Mouse (Mus musculus) ES-Bruce4 (cell line): ENCODE data around the gene Mafg.

Experiments
- CTCF ChIP-seq: IDR thresholded peaks from one replicate; pipeline ENCODE4 v1.8.1; 2011; ENCODE audit warnings: low read depth, low read length
- EP300 ChIP-seq: IDR thresholded peaks from 2 replicates; pipeline ENCODE4 v1.6.1; 2011; ENCODE audit warnings: low read depth, low read length; ENCODE audit not compliant: insufficient read depth
- POLR2A ChIP-seq: IDR thresholded peaks from one replicate; pipeline ENCODE4 v1.8.1; 2011; ENCODE audit warnings: low read length; ENCODE audit not compliant: insufficient read depth

GRCm38 (mm10) chr11:120662759-120663158, 29.4 kb upstream of the Mafg start:
- TF ChIP-seq POLR2A (no peak), CTCF (no peak), EP300 (no peak)
